Mouse (Mus musculus): Measurements from ENCODE around the gene Mthfd1. TPM values are rescaled to one million over a fixed set of nuclear protein-coding genes. Genes with fewer than 3 reads are reported as not detected.

The Mthfd1 gene
- polyA plus RNA-seq, 1 experiment from 2014 or later: 105 TPM

- DNase-seq (ENCODE audit: low spot score) (peak; percentile 94), ATAC-seq (peak; percentile 93)
- Histone ChIP-seq H3K9me3 (ENCODE audit: low read length) (no peaks in the 10 kb centered on the region), H3K27ac (ENCODE audit: low read length) (peak overlapping the region; percentile 81), H3K36me3 (ENCODE audit: insufficient read depth, low read length) (peaks cover 16% of the 10 kb centered on the region), H3K4me1 (ENCODE audit: insufficient read depth, low read depth, low read length) (no peaks in the 10 kb centered on the region; the same call in 1 of the 2 replicates), H3K4me2 (replicated peaks; ENCODE audit: low read depth, low read length) (no peak overlapping the region), H3K27me3 (replicated peaks; ENCODE audit: insufficient read depth, low read length) (no peaks in the 10 kb centered on the region), H3K4me3 (ENCODE audit: low read depth, low read length) (no peak overlapping the region), H3K9ac (replicated peaks; ENCODE audit: low read depth) (no peak overlapping the region)
- TF ChIP-seq CTCF (IDR thresholded peaks at IDR 0.05): no peak
- TF ChIP-seq EP300 (IDR thresholded peaks at IDR 0.05): peak; percentile 100
- 7% methylated on average over 9 of the region's 9 CpGs for WGBS
These were observed 63.4 kb downstream of the Mthfd1 start for GRCm38 (mm10) chr12:76318282-76319212.

GRCm38 (mm10) chr12:76324679-76325431 lies 69.8 kb downstream of the Mthfd1 start, which contains the start of gene Akap5:
Gene Akap5 (plus strand): TSS chr12:76324891.
- ATAC-seq (peak; percentile 90), DNase-seq (ENCODE audit: low spot score) (peak; percentile 56)
- H3K36me3 ChIP-seq (ENCODE audit: insufficient read depth, low read length): no peaks in the 10 kb centered on the region; the same call in 1 of the 2 replicates
- peaks cover 5% of the 10 kb centered on the region; the same call in 1 of the 2 replicates for H3K4me1 ChIP-seq (ENCODE audit: insufficient read depth, low read depth, low read length)
- peak within 1 kb of the TSS; percentile 97 for H3K4me2 ChIP-seq (replicated peaks; ENCODE audit: low read depth, low read length)
- H3K9me3 ChIP-seq (ENCODE audit: low read length): no peaks in the 10 kb centered on the region
- peak within 1 kb of the TSS; percentile 58 for H3K4me3 ChIP-seq (ENCODE audit: low read depth, low read length)
- no peak for TF ChIP-seq EP300 (IDR thresholded peaks at IDR 0.05)
- no peak for TF ChIP-seq CTCF (IDR thresholded peaks at IDR 0.05)
- peak within 1 kb of the TSS; percentile 82 for H3K27ac ChIP-seq (ENCODE audit: low read length)
- 2% methylated on average over 48 of the region's 53 CpGs for WGBS
- peak within 1 kb of the TSS; percentile 44 for H3K9ac ChIP-seq (replicated peaks; ENCODE audit: low read depth)
- H3K27me3 ChIP-seq (replicated peaks; ENCODE audit: insufficient read depth, low read length): no peaks in the 10 kb centered on the region

GRCm38 (mm10) chr12:76326437-76327220 lies 71.5 kb downstream of the Mthfd1 start:
- Histone ChIP-seq H3K27ac (ENCODE audit: low read length) (peak overlapping the region; percentile 82), H3K9ac (replicated peaks; ENCODE audit: low read depth) (no peak overlapping the region), H3K27me3 (replicated peaks; ENCODE audit: insufficient read depth, low read length) (no peaks in the 10 kb centered on the region), H3K36me3 (ENCODE audit: insufficient read depth, low read length) (no peaks in the 10 kb centered on the region), H3K4me2 (replicated peaks; ENCODE audit: low read depth, low read length) (peak overlapping the region; percentile 97), H3K4me3 (ENCODE audit: low read depth, low read length) (peak overlapping the region; percentile 58), H3K9me3 (ENCODE audit: low read length) (no peaks in the 10 kb centered on the region), H3K4me1 (ENCODE audit: insufficient read depth, low read depth, low read length) (peaks cover 5% of the 10 kb centered on the region; the same call in 1 of the 2 replicates)
- TF ChIP-seq CTCF (IDR thresholded peaks at IDR 0.05) (no peak), EP300 (IDR thresholded peaks at IDR 0.05) (peak; percentile 27; the same call in 1 of the 2 replicates)
- ATAC-seq (peak; percentile 48), DNase-seq (ENCODE audit: low spot score) (peak; percentile 57)
- WGBS: 62% methylated on average over 23 of the region's 23 CpGs

- Histone ChIP-seq H3K4me3 (ENCODE audit: low read depth, low read length) (no peak overlapping the region), H3K4me2 (replicated peaks; ENCODE audit: low read depth, low read length) (peak overlapping the region; percentile 97), H3K27me3 (replicated peaks; ENCODE audit: insufficient read depth, low read length) (no peaks in the 10 kb centered on the region), H3K27ac (ENCODE audit: low read length) (peak overlapping the region; percentile 51), H3K9ac (replicated peaks; ENCODE audit: low read depth) (peak overlapping the region; percentile 12; the same call in 1 of the 2 replicates), H3K36me3 (ENCODE audit: insufficient read depth, low read length) (no peaks in the 10 kb centered on the region), H3K4me1 (ENCODE audit: insufficient read depth, low read depth, low read length) (peaks cover 5% of the 10 kb centered on the region; the same call in 1 of the 2 replicates), H3K9me3 (ENCODE audit: low read length) (no peaks in the 10 kb centered on the region)
- 75% methylated on average over 6 of the region's 6 CpGs for WGBS
- TF ChIP-seq EP300 (IDR thresholded peaks at IDR 0.05): no peak
- no peak for TF ChIP-seq CTCF (IDR thresholded peaks at IDR 0.05)
- DNase-seq (ENCODE audit: low spot score): no peak
- no peak for ATAC-seq
These were observed 73.7 kb downstream of the Mthfd1 start for GRCm38 (mm10) chr12:76328567-76329354.

- Histone ChIP-seq H3K4me1 (ENCODE audit: insufficient read depth, low read depth, low read length) (no peaks in the 10 kb centered on the region; the same call in 1 of the 2 replicates), H3K9ac (replicated peaks; ENCODE audit: low read depth) (no peak overlapping the region), H3K4me3 (ENCODE audit: low read depth, low read length) (no peak overlapping the region), H3K9me3 (ENCODE audit: low read length) (no peaks in the 10 kb centered on the region), H3K4me2 (replicated peaks; ENCODE audit: low read depth, low read length) (no peak overlapping the region), H3K36me3 (ENCODE audit: insufficient read depth, low read length) (no peaks in the 10 kb centered on the region), H3K27ac (ENCODE audit: low read length) (no peak overlapping the region), H3K27me3 (replicated peaks; ENCODE audit: insufficient read depth, low read length) (no peaks in the 10 kb centered on the region)
- TF ChIP-seq EP300 (IDR thresholded peaks at IDR 0.05) (no peak), CTCF (IDR thresholded peaks at IDR 0.05) (no peak)
- DNase-seq (ENCODE audit: low spot score) (no peak), ATAC-seq (no peak)
- 79% methylated on average over 5 of the region's 5 CpGs for WGBS
These were observed 78.6 kb downstream of the Mthfd1 start for GRCm38 (mm10) chr12:76333688-76334087.

All from lung, postnatal 0 days (tissue).